Mouse (Mus musculus) lung, embryonic 14.5 days (tissue): Measurements from ENCODE around the gene Ust. TPM values are rescaled to one million over a fixed set of nuclear protein-coding genes. Genes with fewer than 3 reads are reported as not detected.

Experiments used
- ATAC-seq: fragments of 200-750 bp; cut with Nextera tagmentation; 2 replicates; pipeline ENCODE4 v1.8.0; 2017; ENCODE audit warnings: mild to moderate bottlenecking, moderate TSS enrichment, moderate library complexity; ENCODE audit not compliant: insufficient read depth
- DNase-seq: peaks from one replicate; pipeline ENCODE4 v3.0.0-alpha.2; 2015
- H3K27ac ChIP-seq: fragments of 300-500 bp; sonication (generic); 2 replicates; pipeline ENCODE4 v1.5.1; 2014; ENCODE audit warnings: low read depth, mild to moderate bottlenecking, moderate library complexity
- H3K27me3 ChIP-seq: fragments of 300-500 bp; sonication (generic); 2 replicates; pipeline ENCODE4 v1.6.1; 2014; ENCODE audit warnings: low read length, control low read depth; ENCODE audit not compliant: insufficient read depth
- H3K36me3 ChIP-seq: fragments of 300-500 bp; sonication (generic); 2 replicates; pipeline ENCODE4 v1.6.1; 2014; ENCODE audit warnings: control low read depth; ENCODE audit not compliant: insufficient read depth
- H3K4me1 ChIP-seq: fragments of 300-500 bp; sonication (generic); 2 replicates; pipeline ENCODE4 v1.6.1; 2014; ENCODE audit warnings: antibody characterized with exemption, control low read depth; ENCODE audit not compliant: insufficient read depth
- H3K4me2 ChIP-seq: fragments of 300-500 bp; sonication (generic); 2 replicates; pipeline ENCODE4 v1.6.1; 2014; ENCODE audit warnings: mild to moderate bottlenecking
- H3K4me3 ChIP-seq: fragments of 300-500 bp; sonication (generic); 2 replicates; pipeline ENCODE4 v1.5.1; 2014; ENCODE audit warnings: low read depth, low read length
- H3K9ac ChIP-seq: fragments of 300-500 bp; sonication (generic); 2 replicates; pipeline ENCODE4 v1.6.1; 2014
- H3K9me3 ChIP-seq: fragments of 300-500 bp; sonication (generic); 2 replicates; pipeline ENCODE4 v1.6.1; 2016; ENCODE audit warnings: low read depth, low read length, control low read depth
- CTCF ChIP-seq: IDR thresholded peaks from 2 replicates; pipeline ENCODE4 v1.5.1; 2016; ENCODE audit warnings: antibody characterized with exemption, low read depth
- WGBS: fragments of 180-500 bp; shearing (Covaris S2); extraction: QIAGEN DNeasy Blood & Tissue Kit; methylation state at CpG from one replicate; pipeline ENCODE4 v1.1.7; 2014; 5-methylcytosine and 5-hydroxymethylcytosine counted together
- polyA plus RNA-seq: library from polyadenylated mRNA; unstranded; fragments of >200 nt; fragmentation: Nextera tagmentation; extraction: Ambion mirVana; gene quantifications from 2 replicates; pipeline ENCODE4 v1.2.1, GENCODE M21; 2014

Ust gene
- polyA plus RNA-seq, 1 experiment from 2014 or later, result 7.6 TPM

GRCm38 (mm10) chr10:8195730-8196129 is 322.9 kb downstream of the Ust start:
- Histone ChIP-seq H3K27me3 (no peaks in the 10 kb centered on the region), H3K4me3 (no peak overlapping the region), H3K9me3 (no peaks in the 10 kb centered on the region), H3K36me3 (no peaks in the 10 kb centered on the region), H3K9ac (no peak overlapping the region), H3K4me2 (no peak overlapping the region), H3K4me1 (no peaks in the 10 kb centered on the region), H3K27ac (no peak overlapping the region)
- TF ChIP-seq CTCF, result no peak
- 57% methylated on average over 6 of the region's 6 CpGs for WGBS
- no peak for DNase-seq
- peak; percentile 15; the same call in 1 of the 2 replicates for ATAC-seq

- ATAC-seq (no peak), DNase-seq (no peak)
- no peaks in the 10 kb centered on the region for H3K9me3 ChIP-seq
- H3K36me3 ChIP-seq, result no peaks in the 10 kb centered on the region
- H3K4me2 ChIP-seq, result no peak overlapping the region
- no peak overlapping the region for H3K27ac ChIP-seq
- no peaks in the 10 kb centered on the region for H3K27me3 ChIP-seq
- H3K4me3 ChIP-seq, result no peak overlapping the region
- 0 out of 2 replicates have a peak, but pooled peaks cover 3% of the 10 kb centered on the region for H3K4me1 ChIP-seq
- no peak overlapping the region for H3K9ac ChIP-seq
- TF ChIP-seq CTCF, result no peak
- WGBS, result 81% methylated on average over 5 of the region's 5 CpGs
These were observed 329.2 kb downstream of the Ust start for GRCm38 (mm10) chr10:8189331-8189981.

GRCm38 (mm10) chr10:8185586-8185985 is 333.0 kb downstream of the Ust start:
- DNase-seq, result peak; percentile 61
- H3K4me2 ChIP-seq, result no peak overlapping the region
- 0 out of 2 replicates have a peak, but pooled peaks cover 3% of the 10 kb centered on the region for H3K4me1 ChIP-seq
- no peak for ATAC-seq
- no peak for TF ChIP-seq CTCF
- no peak overlapping the region for H3K9ac ChIP-seq
- H3K36me3 ChIP-seq, result no peaks in the 10 kb centered on the region
- WGBS, result 49% methylated on average over 4 of the region's 4 CpGs
- H3K27me3 ChIP-seq, result no peaks in the 10 kb centered on the region
- no peaks in the 10 kb centered on the region for H3K9me3 ChIP-seq
- H3K27ac ChIP-seq, result no peak overlapping the region
- no peak overlapping the region for H3K4me3 ChIP-seq

GRCm38 (mm10) chr10:8184711-8185110 is 333.9 kb downstream of the Ust start:
- TF ChIP-seq CTCF, result no peak
- 35% methylated on average over 9 of the region's 9 CpGs for WGBS
- H3K4me1 ChIP-seq, result 0 out of 2 replicates have a peak, but pooled peaks cover 3% of the 10 kb centered on the region
- no peak for ATAC-seq
- no peak overlapping the region for H3K4me3 ChIP-seq
- no peaks in the 10 kb centered on the region for H3K9me3 ChIP-seq
- no peak overlapping the region for H3K27ac ChIP-seq
- DNase-seq, result no peak
- no peak overlapping the region for H3K4me2 ChIP-seq
- H3K27me3 ChIP-seq, result no peaks in the 10 kb centered on the region
- H3K9ac ChIP-seq, result no peak overlapping the region
- no peaks in the 10 kb centered on the region for H3K36me3 ChIP-seq

DNA sequence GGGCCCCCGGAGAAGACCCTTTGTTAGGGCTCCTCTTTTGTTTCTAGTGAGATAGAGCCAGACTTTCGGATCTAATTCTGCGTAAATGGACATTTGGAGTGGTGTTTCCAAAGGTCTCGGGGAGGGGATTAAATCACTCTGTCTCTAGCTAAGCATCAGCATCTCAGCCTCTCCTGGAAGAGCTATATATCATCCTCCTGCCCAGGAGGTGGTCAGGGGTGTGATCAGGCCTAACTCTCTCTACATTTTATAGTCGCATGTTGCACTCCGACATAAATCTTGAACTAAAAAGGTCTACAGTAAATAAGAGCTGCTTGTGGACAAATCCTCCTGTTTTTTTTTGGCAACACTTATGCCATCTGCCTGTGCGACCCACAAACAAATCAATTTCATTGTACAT is 335.5 kb downstream of the Ust start:
- Histone ChIP-seq H3K9me3 (no peaks in the 10 kb centered on the region), H3K27me3 (no peaks in the 10 kb centered on the region), H3K36me3 (no peaks in the 10 kb centered on the region), H3K4me1 (0 out of 2 replicates have a peak, but pooled peaks cover 3% of the 10 kb centered on the region), H3K27ac (no peak overlapping the region), H3K9ac (no peak overlapping the region), H3K4me2 (no peak overlapping the region), H3K4me3 (no peak overlapping the region)
- ATAC-seq, result no peak
- no peak for TF ChIP-seq CTCF
- WGBS, result 81% methylated on average over 7 of the region's 7 CpGs
- no peak for DNase-seq

DNA sequence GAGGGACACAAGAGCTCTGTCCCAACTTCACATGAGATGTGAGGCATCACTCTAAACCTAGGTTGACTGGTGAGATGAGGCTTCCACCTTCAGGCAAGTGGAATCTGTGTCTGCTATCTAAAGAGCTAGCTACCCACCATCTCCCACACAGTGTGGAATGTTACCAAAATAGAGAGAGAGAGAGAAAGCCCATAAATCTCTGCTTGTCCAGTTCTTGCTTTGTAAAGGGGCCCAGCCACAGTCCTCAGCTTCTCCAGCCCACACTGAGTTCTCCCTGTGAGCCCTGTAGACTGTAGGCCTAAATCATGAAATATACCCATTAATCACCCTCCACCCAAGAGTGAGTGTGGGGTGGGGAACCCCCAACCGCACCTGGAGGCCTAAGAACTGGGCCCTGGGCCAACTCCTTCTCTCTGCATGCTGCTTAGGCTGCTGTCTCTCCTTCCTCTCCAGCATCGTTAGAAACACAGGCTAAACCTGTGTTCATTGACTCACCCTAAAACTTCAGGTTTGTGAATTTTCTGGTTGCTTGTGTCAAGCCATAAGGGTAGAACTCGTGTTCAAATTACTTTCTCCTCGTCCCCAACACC is 336.9 kb downstream of the Ust start:
- ATAC-seq, result 0 out of 2 replicates have a peak, but pooled peaks have one; percentile 21
- 55% methylated on average over 4 of the region's 4 CpGs for WGBS
- no peak for TF ChIP-seq CTCF

GRCm38 (mm10) chr10:8177618-8178017 is 341.0 kb downstream of the Ust start:
- Histone ChIP-seq H3K9me3 (no peaks in the 10 kb centered on the region), H3K9ac (no peak overlapping the region), H3K36me3 (no peaks in the 10 kb centered on the region), H3K4me2 (no peak overlapping the region), H3K27me3 (no peaks in the 10 kb centered on the region), H3K27ac (no peak overlapping the region), H3K4me3 (no peak overlapping the region), H3K4me1 (peaks cover 15% of the 10 kb centered on the region; the same call in 1 of the 2 replicates)
- WGBS, result 73% methylated on average over 5 of the region's 5 CpGs
- DNase-seq (no peak), ATAC-seq (no peak)
- TF ChIP-seq CTCF, result peak; percentile 45

More for the DNA sequence above, 336.9 kb downstream of the Ust start:
- no peaks in the 10 kb centered on the region for H3K27me3 ChIP-seq
- no peaks in the 10 kb centered on the region for H3K9me3 ChIP-seq
- DNase-seq, result no peak
- H3K9ac ChIP-seq, result no peak overlapping the region
- H3K4me1 ChIP-seq, result peaks cover 10% of the 10 kb centered on the region; the same call in 1 of the 2 replicates
- no peaks in the 10 kb centered on the region for H3K36me3 ChIP-seq
- H3K27ac ChIP-seq, result no peak overlapping the region
- H3K4me3 ChIP-seq, result no peak overlapping the region
- no peak overlapping the region for H3K4me2 ChIP-seq
